Mouse (Mus musculus) midbrain, embryonic 11.5 days (tissue): ENCODE measurements around the gene Syvn1. TPM values are rescaled to one million over a fixed set of nuclear protein-coding genes. Genes with fewer than 3 reads are reported as not detected.

Experiments used
- ATAC-seq: fragments of 200-750 bp; cut with Nextera tagmentation; 2 replicates; pipeline ENCODE4 v1.8.0; 2017; ENCODE audit warnings: moderate TSS enrichment, moderate library complexity; ENCODE audit not compliant: low FRiP score
- DNase-seq: peaks from one replicate; pipeline ENCODE4 v3.0.0; 2015; ENCODE audit warnings: low spot score; ENCODE audit errors: missing footprints
- H3K27ac ChIP-seq: fragments of 300-500 bp; sonication (generic); 2 replicates; pipeline ENCODE4 v1.5.1; 2014; ENCODE audit warnings: low read depth, low read length
- H3K27me3 ChIP-seq: fragments of 300-500 bp; sonication (generic); 2 replicates; pipeline ENCODE4 v1.6.1; 2014; ENCODE audit warnings: mild to moderate bottlenecking, low read length, moderate library complexity, mixed read lengths; ENCODE audit not compliant: control insufficient read depth, insufficient read depth
- H3K36me3 ChIP-seq: fragments of 300-500 bp; sonication (generic); 2 replicates; pipeline ENCODE4 v1.6.1; 2014; ENCODE audit warnings: mild to moderate bottlenecking, low read length, moderate library complexity, mixed read lengths; ENCODE audit not compliant: control insufficient read depth, insufficient read depth
- H3K4me1 ChIP-seq: fragments of 300-500 bp; sonication (generic); 2 replicates; pipeline ENCODE4 v1.6.1; 2014; ENCODE audit warnings: low read length; ENCODE audit not compliant: control insufficient read depth, insufficient read depth
- H3K4me2 ChIP-seq: fragments of 300-500 bp; sonication (generic); 2 replicates; pipeline ENCODE4 v1.6.1; 2014; ENCODE audit warnings: mild to moderate bottlenecking, moderate library complexity
- H3K4me3 ChIP-seq: fragments of 300-500 bp; sonication (generic); 2 replicates; pipeline ENCODE4 v1.5.1; 2014; ENCODE audit warnings: low read depth, low read length
- H3K9ac ChIP-seq: fragments of 300-500 bp; sonication (generic); 2 replicates; pipeline ENCODE4 v1.6.1; 2014; ENCODE audit warnings: low read length
- H3K9me3 ChIP-seq: fragments of 300-500 bp; sonication (generic); 2 replicates; pipeline ENCODE4 v1.6.1; 2016; ENCODE audit warnings: low read length; ENCODE audit not compliant: control insufficient read depth
- WGBS: fragments of 180-500 bp; shearing (Covaris S2); extraction: QIAGEN DNeasy Blood & Tissue Kit; methylation state at CpG from one replicate; pipeline ENCODE4 v1.1.7; 2014; 5-methylcytosine and 5-hydroxymethylcytosine counted together
- polyA plus RNA-seq: library from polyadenylated mRNA; unstranded; fragments of >200 nt; fragmentation: Nextera tagmentation; extraction: Ambion mirVana; gene quantifications from 2 replicates; pipeline ENCODE4 v1.2.1, GENCODE M21; 2014

Syvn1 gene
- polyA plus RNA-seq, 1 experiment from 2014 or later, result 23.1 TPM

DNA sequence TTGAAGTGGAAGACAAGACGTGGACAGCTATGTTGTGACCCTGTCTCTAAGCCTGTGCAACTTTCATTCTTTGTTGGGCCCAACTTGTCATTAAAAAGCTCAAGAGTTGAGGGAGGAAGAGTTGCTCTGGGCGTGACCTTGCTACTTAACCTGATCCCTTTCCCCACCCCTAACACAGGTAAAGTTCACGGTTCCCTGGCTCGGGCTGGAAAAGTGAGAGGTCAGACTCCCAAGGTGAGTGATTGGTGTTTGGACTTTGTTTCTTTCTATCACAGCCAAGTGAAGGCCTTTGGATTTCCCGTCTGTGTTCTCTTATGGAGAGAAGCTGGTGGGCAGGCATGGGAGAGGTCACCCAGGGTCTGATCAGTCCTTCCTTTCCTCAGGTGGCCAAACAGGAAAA is 12.6 kb downstream of the Syvn1 start:
- Histone ChIP-seq H3K4me3 (peak overlapping the region; percentile 84; the same call in 1 of the 2 replicates), H3K27me3 (no peaks in the 10 kb centered on the region), H3K27ac (no peak overlapping the region), H3K9me3 (no peaks in the 10 kb centered on the region), H3K9ac (no peak overlapping the region), H3K4me2 (peak overlapping the region; percentile 69), H3K36me3 (peaks cover 7% of the 10 kb centered on the region), H3K4me1 (peaks cover 29% of the 10 kb centered on the region)
- 85% methylated on average over 5 of the region's 5 CpGs for WGBS
- DNase-seq, result no peak
- ATAC-seq, result no peak

DNA sequence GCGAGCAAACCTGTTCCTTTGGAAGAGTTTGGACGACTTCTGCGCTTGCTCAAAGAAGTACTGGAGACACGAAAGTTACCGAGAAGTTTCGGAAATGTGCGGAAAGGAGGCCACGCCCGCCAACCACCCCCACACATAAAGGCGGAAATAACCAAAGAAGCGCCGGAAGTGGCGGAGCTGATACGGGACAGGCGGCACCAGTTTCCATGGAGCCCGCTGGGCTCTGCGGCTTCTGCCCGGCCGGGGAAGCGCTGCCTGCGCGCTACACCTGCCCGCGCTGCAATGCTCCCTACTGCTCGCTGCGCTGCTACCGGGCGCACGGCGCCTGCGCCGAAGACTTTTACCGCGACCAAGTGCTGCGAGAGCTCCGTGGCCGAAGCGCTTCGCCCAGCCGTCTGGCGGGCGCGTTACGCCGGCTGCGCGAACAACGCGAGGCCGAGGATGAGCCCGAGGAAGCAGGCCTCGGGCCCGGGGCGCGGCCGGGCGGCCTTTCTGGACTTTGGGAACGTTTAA is 14.7 kb downstream of the Syvn1 start, which contains the start of gene Znhit2:
Gene Znhit2, plus strand, starts transcription at position 172 of the 513 bp plus-strand sequence.
- no peaks in the 10 kb centered on the region for H3K27me3 ChIP-seq
- peak within 1 kb of the TSS; percentile 92 for H3K27ac ChIP-seq
- peaks cover 30% of the 10 kb centered on the region for H3K4me1 ChIP-seq
- peak within 1 kb of the TSS; percentile 86 for H3K4me3 ChIP-seq
- ATAC-seq, result peak; percentile 67
- H3K36me3 ChIP-seq, result peaks cover 2% of the 10 kb centered on the region; the same call in 1 of the 2 replicates
- DNase-seq, result peak; percentile 98
- H3K4me2 ChIP-seq, result peak within 1 kb of the TSS; percentile 93
- peak within 1 kb of the TSS; percentile 95 for H3K9ac ChIP-seq
- no peaks in the 10 kb centered on the region for H3K9me3 ChIP-seq
- WGBS, result under 1% methylated on average over 58 of the region's 58 CpGs

DNA sequence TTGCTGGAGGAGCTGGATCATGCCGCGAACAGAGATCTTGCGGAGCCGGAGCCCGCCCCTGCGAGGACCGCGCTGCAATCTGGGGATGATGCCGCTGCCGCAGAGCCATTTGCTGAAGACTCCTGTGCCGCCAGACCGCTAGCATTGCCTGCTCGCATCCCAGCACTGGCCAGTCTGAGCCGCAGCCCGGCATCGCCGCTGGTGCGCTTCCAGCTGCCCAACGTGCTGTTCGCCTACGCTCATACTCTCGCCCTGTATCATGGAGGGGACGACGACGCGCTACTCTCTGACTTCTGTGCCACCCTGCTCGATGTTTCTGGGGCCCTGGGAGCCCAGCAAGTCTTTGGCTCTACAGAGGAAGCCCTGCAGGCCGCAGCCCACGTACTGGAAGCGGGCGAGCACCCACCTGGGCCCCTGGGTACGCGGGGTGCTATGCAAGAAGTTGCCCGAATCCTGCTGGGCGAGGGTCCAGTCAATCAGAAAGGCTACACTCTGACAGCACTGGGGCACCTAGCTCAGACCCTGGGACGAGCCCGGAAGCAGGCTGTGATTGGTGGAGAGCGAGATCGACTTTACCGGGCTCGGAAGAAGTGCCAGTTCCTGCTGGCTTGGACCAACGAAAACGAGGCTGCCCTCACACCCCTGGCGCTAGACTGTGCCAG is 15.4 kb downstream of the Syvn1 start:
- Histone ChIP-seq H3K9me3 (no peaks in the 10 kb centered on the region), H3K4me2 (peak overlapping the region; percentile 93), H3K4me3 (peak overlapping the region; percentile 86), H3K27ac (peak overlapping the region; percentile 92), H3K36me3 (peaks cover 2% of the 10 kb centered on the region; the same call in 1 of the 2 replicates), H3K4me1 (peaks cover 31% of the 10 kb centered on the region), H3K27me3 (no peaks in the 10 kb centered on the region), H3K9ac (peak overlapping the region; percentile 95)
- ATAC-seq, result no peak
- WGBS, result 1% methylated on average over 44 of the region's 44 CpGs
- peak; percentile 94 for DNase-seq

- Histone ChIP-seq H3K9me3 (no peaks in the 10 kb centered on the region), H3K4me2 (peak overlapping the region; percentile 93), H3K27me3 (no peaks in the 10 kb centered on the region), H3K36me3 (peaks cover 2% of the 10 kb centered on the region; the same call in 1 of the 2 replicates), H3K4me3 (peak overlapping the region; percentile 86), H3K9ac (peak overlapping the region; percentile 95), H3K27ac (no peak overlapping the region), H3K4me1 (peaks cover 34% of the 10 kb centered on the region)
- DNase-seq (no peak), ATAC-seq (no peak)
- WGBS, result 73% methylated on average over 5 of the region's 5 CpGs
Observed at GRCm38 (mm10) chr19:6062418-6062817, 16.0 kb downstream of the Syvn1 start.

GRCm38 (mm10) chr19:6063081-6063480 is 16.7 kb downstream of the Syvn1 start:
- Histone ChIP-seq H3K9ac (no peak overlapping the region), H3K4me2 (no peak overlapping the region), H3K27me3 (no peaks in the 10 kb centered on the region), H3K4me3 (no peak overlapping the region), H3K4me1 (peaks cover 37% of the 10 kb centered on the region), H3K9me3 (no peaks in the 10 kb centered on the region), H3K36me3 (peaks cover 2% of the 10 kb centered on the region; the same call in 1 of the 2 replicates), H3K27ac (no peak overlapping the region)
- ATAC-seq, result no peak
- WGBS, result 92% methylated on average over 6 of the region's 6 CpGs
- no peak for DNase-seq

- Histone ChIP-seq H3K27ac (peak overlapping the region; percentile 72; the same call in 1 of the 2 replicates), H3K36me3 (peaks cover 9% of the 10 kb centered on the region), H3K27me3 (no peaks in the 10 kb centered on the region), H3K4me1 (peaks cover 28% of the 10 kb centered on the region), H3K9me3 (no peaks in the 10 kb centered on the region), H3K4me2 (peak overlapping the region; percentile 96), H3K4me3 (peak overlapping the region; percentile 53), H3K9ac (peak overlapping the region; percentile 77)
- ATAC-seq (peak; percentile 0; the same call in 1 of the 2 replicates), DNase-seq (no peak)
- WGBS, result 39% methylated on average over 5 of the region's 5 CpGs
Observed at GRCm38 (mm10) chr19:6066571-6066970, 20.2 kb downstream of the Syvn1 start.

DNA sequence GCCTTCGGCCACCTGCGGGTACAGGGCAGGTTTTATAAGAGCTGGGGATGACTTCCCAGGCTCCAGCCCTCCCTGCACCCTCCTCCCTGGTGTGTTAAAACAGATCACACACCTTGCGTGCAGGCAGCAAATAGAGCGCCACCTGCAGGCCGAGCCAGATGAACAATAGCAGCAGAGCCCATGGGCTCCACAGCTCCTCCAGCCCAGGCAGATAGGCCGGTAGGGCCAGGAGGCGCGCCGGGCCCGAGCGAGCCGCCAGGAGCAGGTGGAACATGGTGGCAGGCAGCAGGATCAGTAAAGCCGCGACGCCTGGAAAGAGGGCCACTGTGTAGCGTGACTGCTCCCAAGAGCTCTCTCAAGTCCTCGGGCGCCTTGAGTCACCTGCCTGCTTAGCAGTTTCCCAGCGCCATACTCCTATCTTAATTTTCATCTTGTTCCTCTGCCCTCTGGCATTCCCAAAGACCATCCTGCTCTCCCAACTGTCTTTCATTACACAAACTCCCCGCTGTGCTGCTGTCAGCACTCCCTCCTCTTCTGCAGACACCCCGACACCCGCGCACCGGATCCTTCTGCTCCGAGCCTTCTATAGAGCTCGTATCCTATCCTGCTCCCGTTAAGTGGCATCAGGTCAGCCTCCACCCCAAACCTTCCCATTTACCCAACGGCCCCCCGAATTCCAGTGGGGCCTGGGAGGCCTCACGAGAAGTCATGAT is 20.8 kb downstream of the Syvn1 start:
- 1% methylated on average over 28 of the region's 30 CpGs for WGBS
- peaks cover 9% of the 10 kb centered on the region for H3K36me3 ChIP-seq
- H3K9ac ChIP-seq, result peak overlapping the region; percentile 77
- H3K27ac ChIP-seq, result peak overlapping the region; percentile 72
- peak overlapping the region; percentile 53 for H3K4me3 ChIP-seq
- H3K27me3 ChIP-seq, result no peaks in the 10 kb centered on the region
- peak; percentile 97 for DNase-seq
- peaks cover 22% of the 10 kb centered on the region for H3K4me1 ChIP-seq
- no peaks in the 10 kb centered on the region for H3K9me3 ChIP-seq
- H3K4me2 ChIP-seq, result peak overlapping the region; percentile 96
- peak; percentile 68 for ATAC-seq

- peak; percentile 93 for ATAC-seq
- Histone ChIP-seq H3K4me1 (peaks cover 17% of the 10 kb centered on the region), H3K9me3 (no peaks in the 10 kb centered on the region), H3K36me3 (peaks cover 9% of the 10 kb centered on the region), H3K4me2 (peak within 1 kb of the TSS; percentile 96), H3K4me3 (peak within 1 kb of the TSS; percentile 53), H3K27me3 (no peaks in the 10 kb centered on the region), H3K27ac (peak within 1 kb of the TSS; percentile 72), H3K9ac (peak within 1 kb of the TSS; percentile 77)
- DNase-seq, result peak; percentile 97
- 10% methylated on average over 33 of the region's 33 CpGs for WGBS
Observed at GRCm38 (mm10) chr19:6067724-6068415, 21.5 kb downstream of the Syvn1 start, which contains the start of gene Tm7sf2. Tm7sf2 (minus strand) TSS chr19:6068373.
